Mouse (Mus musculus): Measurements from ENCODE around the gene Kcnma1. TPM values are rescaled to one million over a fixed set of nuclear protein-coding genes. Genes with fewer than 3 reads are reported as not detected.

Kcnma1 gene
- polyA plus RNA-seq, 1 experiment from 2014 or later: 0.62 TPM

GRCm38 (mm10) chr14:23943876-23944275 lies 70.4 kb downstream of the Kcnma1 start:
- H3K4me1 ChIP-seq (ENCODE audit: insufficient read depth, low read depth, low read length): no peaks in the 10 kb centered on the region
- no peaks in the 10 kb centered on the region for H3K36me3 ChIP-seq (ENCODE audit: insufficient read depth, low read length)
- no peak overlapping the region for H3K4me3 ChIP-seq (ENCODE audit: low read depth, low read length)
- WGBS: 31% methylated on average over 2 of the region's 2 CpGs
- no peak overlapping the region for H3K9ac ChIP-seq (replicated peaks; ENCODE audit: low read depth)
- no peak for ATAC-seq
- TF ChIP-seq CTCF (IDR thresholded peaks at IDR 0.05): no peak
- no peak for TF ChIP-seq EP300 (IDR thresholded peaks at IDR 0.05)
- no peaks in the 10 kb centered on the region for H3K9me3 ChIP-seq (ENCODE audit: low read length)
- no peak overlapping the region for H3K27ac ChIP-seq (ENCODE audit: low read length)
- no peaks in the 10 kb centered on the region for H3K27me3 ChIP-seq (replicated peaks; ENCODE audit: insufficient read depth, low read length)
- DNase-seq (ENCODE audit: low spot score): no peak
- no peak overlapping the region for H3K4me2 ChIP-seq (replicated peaks; ENCODE audit: low read depth, low read length)

DNA sequence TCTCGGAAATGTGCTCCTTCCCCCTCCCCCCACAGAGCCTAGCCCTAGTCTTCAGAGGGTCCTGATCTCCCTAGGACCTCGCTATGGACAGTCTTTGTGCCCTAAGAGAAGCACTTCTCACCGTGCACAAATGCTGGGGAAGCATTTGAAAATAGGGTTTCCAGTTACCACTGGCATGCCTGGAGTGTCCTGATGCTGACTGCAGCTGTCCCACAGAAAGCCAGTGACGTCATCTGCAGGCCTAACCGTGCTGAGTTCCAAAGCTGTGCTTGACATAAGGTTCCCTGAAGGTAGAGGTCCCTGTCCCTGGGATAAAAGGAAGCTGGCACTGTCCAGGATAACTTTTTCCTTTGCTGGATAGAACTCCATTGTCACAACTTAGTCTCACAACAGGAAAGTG lies 71.1 kb downstream of the Kcnma1 start:
- no peaks in the 10 kb centered on the region for H3K27me3 ChIP-seq (replicated peaks; ENCODE audit: insufficient read depth, low read length)
- DNase-seq (ENCODE audit: low spot score): no peak
- H3K27ac ChIP-seq (ENCODE audit: low read length): no peak overlapping the region
- no peak overlapping the region for H3K9ac ChIP-seq (replicated peaks; ENCODE audit: low read depth)
- ATAC-seq: no peak
- no peaks in the 10 kb centered on the region for H3K9me3 ChIP-seq (ENCODE audit: low read length)
- H3K36me3 ChIP-seq (ENCODE audit: insufficient read depth, low read length): no peaks in the 10 kb centered on the region
- H3K4me3 ChIP-seq (ENCODE audit: low read depth, low read length): no peak overlapping the region
- TF ChIP-seq CTCF (IDR thresholded peaks at IDR 0.05): no peak
- TF ChIP-seq EP300 (IDR thresholded peaks at IDR 0.05): no peak
- no peaks in the 10 kb centered on the region for H3K4me1 ChIP-seq (ENCODE audit: insufficient read depth, low read depth, low read length)
- WGBS: 41% methylated on average over 5 of the region's 5 CpGs
- H3K4me2 ChIP-seq (replicated peaks; ENCODE audit: low read depth, low read length): no peak overlapping the region

GRCm38 (mm10) chr14:23942103-23942502 lies 72.2 kb downstream of the Kcnma1 start:
- H3K36me3 ChIP-seq (ENCODE audit: insufficient read depth, low read length): no peaks in the 10 kb centered on the region
- no peaks in the 10 kb centered on the region for H3K9me3 ChIP-seq (ENCODE audit: low read length)
- ATAC-seq (no peak), DNase-seq (ENCODE audit: low spot score) (no peak)
- H3K27me3 ChIP-seq (replicated peaks; ENCODE audit: insufficient read depth, low read length): no peaks in the 10 kb centered on the region
- no peak overlapping the region for H3K4me3 ChIP-seq (ENCODE audit: low read depth, low read length)
- no peak overlapping the region for H3K4me2 ChIP-seq (replicated peaks; ENCODE audit: low read depth, low read length)
- 77% methylated on average over 8 of the region's 8 CpGs for WGBS
- TF ChIP-seq EP300 (IDR thresholded peaks at IDR 0.05): no peak
- TF ChIP-seq CTCF (IDR thresholded peaks at IDR 0.05): no peak
- no peaks in the 10 kb centered on the region for H3K4me1 ChIP-seq (ENCODE audit: insufficient read depth, low read depth, low read length)
- H3K27ac ChIP-seq (ENCODE audit: low read length): no peak overlapping the region
- H3K9ac ChIP-seq (replicated peaks; ENCODE audit: low read depth): no peak overlapping the region

DNA sequence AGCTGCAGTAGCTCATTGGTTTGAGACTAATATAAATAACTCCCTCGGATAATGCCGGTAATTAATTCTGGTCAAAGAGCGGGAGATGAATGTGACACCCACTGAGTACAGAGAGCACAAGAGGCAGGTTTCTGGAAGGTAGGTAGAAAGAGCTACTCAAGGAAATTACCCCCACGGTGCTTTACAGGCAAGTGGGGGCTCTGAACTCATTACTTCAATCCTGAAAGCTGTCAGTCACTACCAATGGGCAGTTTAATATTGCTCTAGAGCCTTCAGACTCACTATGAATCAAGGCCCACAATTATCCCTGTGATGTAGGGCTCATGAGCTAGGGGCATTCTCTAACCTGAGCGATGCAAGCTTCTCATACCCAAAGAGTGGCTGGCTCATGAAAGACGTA lies 79.3 kb downstream of the Kcnma1 start:
- Histone ChIP-seq H3K9me3 (ENCODE audit: low read length) (no peaks in the 10 kb centered on the region), H3K4me3 (ENCODE audit: low read depth, low read length) (no peak overlapping the region), H3K27ac (ENCODE audit: low read length) (no peak overlapping the region), H3K4me1 (ENCODE audit: insufficient read depth, low read depth, low read length) (no peaks in the 10 kb centered on the region), H3K9ac (replicated peaks; ENCODE audit: low read depth) (no peak overlapping the region), H3K4me2 (replicated peaks; ENCODE audit: low read depth, low read length) (no peak overlapping the region), H3K36me3 (ENCODE audit: insufficient read depth, low read length) (no peaks in the 10 kb centered on the region), H3K27me3 (replicated peaks; ENCODE audit: insufficient read depth, low read length) (no peaks in the 10 kb centered on the region)
- TF ChIP-seq EP300 (IDR thresholded peaks at IDR 0.05) (no peak), CTCF (IDR thresholded peaks at IDR 0.05) (no peak)
- no peak for DNase-seq (ENCODE audit: low spot score)
- ATAC-seq: no peak
- WGBS: 79% methylated on average over 6 of the region's 6 CpGs

- Histone ChIP-seq H3K27me3 (replicated peaks; ENCODE audit: insufficient read depth, low read length) (no peaks in the 10 kb centered on the region), H3K9me3 (ENCODE audit: low read length) (no peaks in the 10 kb centered on the region), H3K4me1 (ENCODE audit: insufficient read depth, low read depth, low read length) (no peaks in the 10 kb centered on the region), H3K4me2 (replicated peaks; ENCODE audit: low read depth, low read length) (no peak overlapping the region), H3K27ac (ENCODE audit: low read length) (no peak overlapping the region), H3K4me3 (ENCODE audit: low read depth, low read length) (no peak overlapping the region), H3K9ac (replicated peaks; ENCODE audit: low read depth) (no peak overlapping the region), H3K36me3 (ENCODE audit: insufficient read depth, low read length) (no peaks in the 10 kb centered on the region)
- DNase-seq (ENCODE audit: low spot score) (no peak), ATAC-seq (no peak; the same call in 1 of the 2 replicates)
- WGBS: 59% methylated on average over 6 of the region's 6 CpGs
- TF ChIP-seq CTCF (IDR thresholded peaks at IDR 0.05): no peak
- no peak for TF ChIP-seq EP300 (IDR thresholded peaks at IDR 0.05)
Measured at GRCm38 (mm10) chr14:23931671-23932071, 82.6 kb downstream of the Kcnma1 start.

DNA sequence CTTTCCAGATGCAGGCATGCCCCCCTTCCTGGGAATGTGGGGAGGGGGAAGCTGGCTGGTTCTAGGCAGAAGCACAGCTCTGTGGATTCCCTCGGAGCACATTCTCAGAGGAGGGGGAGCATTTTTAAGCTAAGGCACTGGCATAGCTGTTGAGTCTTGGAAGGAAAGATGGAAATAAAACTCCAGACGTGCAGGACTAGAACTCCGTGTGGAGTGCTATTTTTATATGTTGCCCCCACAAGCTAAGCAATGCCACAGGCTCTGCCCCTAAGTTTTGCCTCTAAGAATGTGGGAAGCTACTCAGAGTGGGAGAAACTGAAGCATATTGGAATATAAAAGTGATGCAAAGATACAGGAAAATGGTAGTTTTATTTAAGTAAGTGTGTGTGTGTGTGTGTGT lies 85.1 kb downstream of the Kcnma1 start:
- H3K36me3 ChIP-seq (ENCODE audit: insufficient read depth, low read length): no peaks in the 10 kb centered on the region
- H3K4me2 ChIP-seq (replicated peaks; ENCODE audit: low read depth, low read length): no peak overlapping the region
- no peaks in the 10 kb centered on the region for H3K4me1 ChIP-seq (ENCODE audit: insufficient read depth, low read depth, low read length)
- H3K9me3 ChIP-seq (ENCODE audit: low read length): no peaks in the 10 kb centered on the region
- no peak overlapping the region for H3K9ac ChIP-seq (replicated peaks; ENCODE audit: low read depth)
- ATAC-seq: no peak
- no peaks in the 10 kb centered on the region for H3K27me3 ChIP-seq (replicated peaks; ENCODE audit: insufficient read depth, low read length)
- H3K27ac ChIP-seq (ENCODE audit: low read length): no peak overlapping the region
- H3K4me3 ChIP-seq (ENCODE audit: low read depth, low read length): no peak overlapping the region
- TF ChIP-seq CTCF (IDR thresholded peaks at IDR 0.05) (no peak), EP300 (IDR thresholded peaks at IDR 0.05) (no peak)
- 68% methylated on average over 3 of the region's 3 CpGs for WGBS
- no peak for DNase-seq (ENCODE audit: low spot score)

DNA sequence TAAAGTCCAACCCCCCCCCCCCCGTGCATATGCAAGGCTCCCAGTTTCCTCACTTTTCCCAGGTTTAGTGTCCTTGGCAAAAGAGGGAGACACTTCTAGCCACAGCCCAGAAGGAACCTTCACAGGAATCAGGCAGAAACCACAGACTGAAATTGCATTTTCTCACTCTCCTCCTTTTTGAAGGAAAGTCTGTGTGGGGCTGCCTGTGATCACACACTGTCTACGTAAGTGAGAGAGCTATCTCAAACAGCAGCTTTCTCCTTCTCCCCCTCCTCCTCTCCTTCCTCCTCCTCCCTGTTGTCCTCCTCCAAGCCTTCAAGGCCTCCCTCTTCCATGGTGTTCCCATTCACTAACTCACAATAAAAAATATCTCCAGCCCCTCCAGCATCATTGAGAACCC lies 90.9 kb downstream of the Kcnma1 start:
- H3K4me2 ChIP-seq (replicated peaks; ENCODE audit: low read depth, low read length): no peak overlapping the region
- ATAC-seq (no peak), DNase-seq (ENCODE audit: low spot score) (no peak)
- H3K4me3 ChIP-seq (ENCODE audit: low read depth, low read length): no peak overlapping the region
- H3K9me3 ChIP-seq (ENCODE audit: low read length): no peaks in the 10 kb centered on the region
- H3K27ac ChIP-seq (ENCODE audit: low read length): no peak overlapping the region
- WGBS: 85% methylated on average over 2 of the region's 2 CpGs
- no peak overlapping the region for H3K9ac ChIP-seq (replicated peaks; ENCODE audit: low read depth)
- TF ChIP-seq CTCF (IDR thresholded peaks at IDR 0.05): no peak
- TF ChIP-seq EP300 (IDR thresholded peaks at IDR 0.05): no peak
- H3K4me1 ChIP-seq (ENCODE audit: insufficient read depth, low read depth, low read length): no peaks in the 10 kb centered on the region
- H3K27me3 ChIP-seq (replicated peaks; ENCODE audit: insufficient read depth, low read length): no peaks in the 10 kb centered on the region
- no peaks in the 10 kb centered on the region for H3K36me3 ChIP-seq (ENCODE audit: insufficient read depth, low read length)

Data from lung, postnatal 0 days (tissue).